In genomic region chr2:170706488-170706887, GRCm38 (mm10) we compare ENCODE assay signal across 24 mouse cellular contexts. TPM values are rescaled to one million over a fixed set of nuclear protein-coding genes. Genes with fewer than 3 reads are reported as not detected.
"Had no signal": no experiment of that assay in that cellular context is flagged by ENCODE, and none has a peak within 500 bp of the region (broad histone marks: within the 10 kb centered on the region; RNA-seq: fewer than 3 reads in every experiment).

No protein-coding gene starts in this region.

- H3K27ac ChIP-seq: hindbrain, embryonic 13.5 days; hindbrain, embryonic 15.5 days; hindbrain, postnatal 0 days; kidney, embryonic 15.5 days; kidney, postnatal 0 days; limb, embryonic 13.5 days; limb, embryonic 15.5 days; liver, embryonic 12.5 days had no signal

- H3K4me1 ChIP-seq: heart, embryonic 12.5 days; kidney, embryonic 15.5 days; limb, embryonic 13.5 days; limb, embryonic 15.5 days; liver, embryonic 12.5 days had no signal

- H3K36me3 ChIP-seq: heart, embryonic 12.5 days; hindbrain, embryonic 13.5 days; hindbrain, embryonic 15.5 days; kidney, embryonic 15.5 days; limb, embryonic 13.5 days; limb, embryonic 15.5 days; liver, embryonic 12.5 days had no signal

- ATAC-seq: hindbrain, postnatal 0 days; intestine, embryonic 16.5 days; liver, embryonic 12.5 days had no signal

- DNase-seq: gastrocnemius, postnatal 14 days; gastrocnemius, postnatal 36 days; heart, adult 18-20 months; heart, postnatal 10 days; heart, postnatal 36 days; kidney, adult 11 months; kidney, adult 2 months; kidney, adult 9 months; kidney, postnatal 14 days; kidney, postnatal 36 days; layer of hippocampus, adult 9-11 months; layer of hippocampus, postnatal 36 days; left cerebral cortex, postnatal 4 days had no signal

- H3K27me3 ChIP-seq: heart, embryonic 12.5 days; hindbrain, embryonic 13.5 days; hindbrain, embryonic 15.5 days; kidney, embryonic 15.5 days; limb, embryonic 13.5 days; limb, embryonic 15.5 days; liver, embryonic 12.5 days had no signal

- H3K4me3 ChIP-seq: heart, embryonic 12.5 days; hindbrain, embryonic 13.5 days; hindbrain, embryonic 15.5 days; kidney, embryonic 15.5 days; limb, embryonic 13.5 days; limb, embryonic 15.5 days; liver, embryonic 12.5 days had no signal

- H3K4me2 ChIP-seq: heart, embryonic 12.5 days; hindbrain, embryonic 13.5 days; hindbrain, embryonic 15.5 days; kidney, embryonic 15.5 days; limb, embryonic 13.5 days; limb, embryonic 15.5 days; liver, embryonic 12.5 days had no signal

- H3K9ac ChIP-seq: heart, embryonic 12.5 days; hindbrain, embryonic 13.5 days; hindbrain, embryonic 15.5 days; kidney, embryonic 15.5 days; limb, embryonic 13.5 days; limb, embryonic 15.5 days; liver, embryonic 12.5 days had no signal

- H3K9me3 ChIP-seq: hindbrain, embryonic 15.5 days; kidney, embryonic 15.5 days; limb, embryonic 13.5 days; limb, embryonic 15.5 days had no signal

RNA-seq across cellular contexts. Expression of gene Dok5, which starts 25.1 kb away (rescaled TPM):
- polyA plus RNA-seq: liver, adult 2 months had no signal
